Mouse (Mus musculus) bone marrow, adult 2 months (tissue): Measurements from ENCODE around the gene 2900026A02Rik. TPM values are rescaled to one million over a fixed set of nuclear protein-coding genes. Genes with fewer than 3 reads are reported as not detected.

Source experiments
- H3K27ac ChIP-seq: fragments of 200-500 bp; 2 replicates; pipeline ENCODE4 v1.5.1; 2012; ENCODE audit warnings: low read depth, mild to moderate bottlenecking, control low read depth, inconsistent platforms, low read length; ENCODE audit not compliant: control insufficient read depth, poor library complexity, insufficient read depth
- H3K4me1 ChIP-seq: fragments of 200-500 bp; 2 replicates; pipeline ENCODE4 v1.6.1; 2011; ENCODE audit warnings: low read length; ENCODE audit not compliant: control insufficient read depth, insufficient read depth
- H3K4me3 ChIP-seq: fragments of 200-500 bp; replicated peaks from 2 replicates; pipeline ENCODE3; 2011; ENCODE audit warnings: mild to moderate bottlenecking, low read depth, low read length, control low read depth; ENCODE audit not compliant: control insufficient read depth
- CTCF ChIP-seq: fragments of 200-500 bp; IDR thresholded peaks from 2 replicates; pipeline ENCODE4 v1.5.1; 2011; ENCODE audit warnings: low read length, control low read depth; ENCODE audit not compliant: control insufficient read depth, insufficient read depth
- POLR2A ChIP-seq: fragments of 200-500 bp; IDR thresholded peaks from 2 replicates; pipeline ENCODE4 v1.6.1; 2011; ENCODE audit warnings: low read depth, mild to moderate bottlenecking, control low read depth, low read length, borderline replicate concordance; ENCODE audit not compliant: control insufficient read depth
- WGBS: fragments of 180-500 bp; shearing (Covaris S2); methylation state at CpG from one replicate; pipeline ENCODE4 v1.1.7; 2018; 5-methylcytosine and 5-hydroxymethylcytosine counted together
- polyA plus RNA-seq: library from polyadenylated mRNA; stranded (reverse); fragments of >200 nt; gene quantifications from 2 replicates; pipeline ENCODE4 v1.2.4, GENCODE M21; 2011; ENCODE audit warnings: low replicate concordance; ENCODE audit not compliant: missing spikeins, insufficient read depth, insufficient read length

The 2900026A02Rik gene
- polyA plus RNA-seq, 1 experiment: 4.1 TPM

DNA sequence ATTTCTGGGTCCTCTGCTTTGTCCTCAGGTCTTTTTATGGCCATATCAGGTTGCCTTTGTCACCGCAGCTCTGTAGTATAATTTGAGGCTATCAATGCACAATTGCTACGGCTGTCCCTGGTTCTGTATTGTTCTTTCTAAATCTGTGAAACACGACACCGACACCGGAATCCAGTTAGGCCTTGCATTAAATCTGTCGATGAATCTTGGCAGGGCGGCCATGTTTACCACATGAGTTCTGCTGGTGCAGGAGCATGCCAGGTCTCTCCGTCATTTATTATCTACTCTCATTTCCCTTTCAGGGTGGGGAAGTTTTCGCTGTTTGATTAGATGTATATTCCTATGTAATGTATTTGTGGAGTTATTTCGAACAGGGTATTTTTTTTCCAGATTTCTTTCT, 97.3 kb downstream of the 2900026A02Rik start:
- TF ChIP-seq CTCF: no peak
- TF ChIP-seq POLR2A: no peak
- peaks cover 9% of the 10 kb centered on the region for H3K4me1 ChIP-seq
- WGBS: 85% methylated on average over 10 of the region's 10 CpGs
- no peak overlapping the region for H3K4me3 ChIP-seq
- no peak overlapping the region for H3K27ac ChIP-seq

DNA sequence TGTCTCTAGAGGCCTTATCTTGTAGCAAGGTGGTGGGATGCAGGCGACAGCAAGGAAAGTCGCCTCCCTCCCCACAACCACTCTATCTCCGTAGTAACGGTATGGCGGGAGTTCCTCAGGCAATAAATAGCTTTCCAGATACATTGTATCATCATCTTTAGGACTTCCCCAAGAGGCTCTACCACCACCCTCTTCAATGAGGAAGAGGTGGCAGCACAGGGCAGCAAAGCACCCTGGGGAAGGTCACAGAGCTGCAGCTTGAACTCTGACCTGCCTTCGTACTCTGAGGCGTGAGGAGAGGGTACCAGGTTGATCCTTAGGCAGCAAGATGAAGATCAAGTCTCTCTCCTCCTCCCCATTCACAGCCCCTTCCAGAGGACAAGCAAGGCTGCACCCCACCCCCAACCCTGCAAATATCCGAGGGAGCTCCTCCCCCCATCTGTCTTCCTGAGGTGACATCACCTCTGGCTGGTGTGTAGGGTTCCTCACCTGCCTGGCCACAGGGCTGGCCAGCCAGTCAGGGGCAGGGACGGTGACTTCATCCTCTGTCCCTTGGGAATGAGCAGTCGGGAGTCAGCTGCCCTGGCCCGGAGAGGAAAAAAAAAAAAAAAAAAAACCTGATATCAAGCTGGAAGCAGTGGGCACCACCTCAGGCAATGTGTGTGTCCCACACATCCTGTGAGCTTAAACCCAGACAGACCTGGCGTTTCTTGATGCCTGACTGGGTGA, 98.5 kb downstream of the 2900026A02Rik start:
- WGBS: 41% methylated on average over 12 of the region's 12 CpGs
- peaks cover 9% of the 10 kb centered on the region for H3K4me1 ChIP-seq
- TF ChIP-seq CTCF (no peak), POLR2A (no peak)
- no peak overlapping the region for H3K4me3 ChIP-seq
- H3K27ac ChIP-seq: no peak overlapping the region

DNA sequence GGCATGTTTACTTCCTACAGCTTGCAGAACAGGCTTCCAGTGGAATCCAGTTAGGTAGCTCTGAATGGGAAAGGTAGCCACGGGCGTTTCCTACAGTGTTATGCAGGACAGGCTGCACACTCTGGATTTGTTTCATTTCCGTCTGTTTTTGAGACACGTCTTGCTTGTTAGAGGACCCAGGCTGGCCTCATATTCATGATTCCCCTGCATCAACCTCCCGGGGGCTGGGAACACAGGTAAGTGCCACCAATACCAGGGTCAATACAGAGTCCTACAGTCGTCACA, 99.5 kb downstream of the 2900026A02Rik start:
- Histone ChIP-seq H3K27ac (no peak overlapping the region), H3K4me3 (no peak overlapping the region), H3K4me1 (peaks cover 9% of the 10 kb centered on the region)
- TF ChIP-seq CTCF (no peak), POLR2A (no peak)
- 82% methylated on average over 6 of the region's 6 CpGs for WGBS

DNA sequence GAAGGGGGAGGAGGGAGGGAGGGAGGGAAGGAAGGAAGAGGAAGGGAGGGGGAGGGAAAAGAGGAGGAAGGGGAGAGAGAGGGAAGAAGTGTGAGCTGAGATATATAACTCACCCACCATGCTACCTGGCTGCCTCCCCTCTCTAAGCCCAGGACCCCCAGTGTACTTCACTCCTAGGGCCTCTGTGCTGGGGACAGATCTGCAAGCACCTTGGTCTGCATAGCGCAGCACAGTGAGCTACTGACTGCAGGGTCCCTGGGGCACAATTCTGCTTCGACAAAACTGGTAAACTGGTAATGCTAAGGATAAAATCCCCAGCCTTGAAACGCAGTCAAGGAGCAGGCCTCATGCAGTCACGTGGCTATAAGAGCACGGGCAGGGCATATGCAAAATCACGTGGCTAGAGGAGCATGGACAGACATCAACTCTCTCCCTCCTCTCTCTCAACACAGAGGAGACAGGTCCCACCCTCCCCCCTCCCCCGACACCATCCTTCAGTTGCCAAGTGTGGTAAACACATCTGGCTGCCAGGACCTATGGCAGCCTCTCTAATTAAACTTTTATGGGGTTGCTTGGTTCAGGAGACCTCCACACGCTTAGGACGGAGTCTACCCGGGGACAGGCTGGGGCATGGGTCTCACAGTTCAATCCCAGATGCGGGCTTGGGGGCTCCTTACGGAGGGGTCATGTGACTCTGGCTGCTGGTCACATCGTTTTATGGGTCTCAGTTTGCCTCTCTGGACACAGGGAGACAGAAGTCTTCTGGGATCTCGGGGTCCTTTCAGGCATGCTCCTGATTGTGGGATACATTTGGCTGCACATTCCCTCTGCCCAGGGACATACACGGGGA, 100.1 kb downstream of the 2900026A02Rik start:
- no peak for TF ChIP-seq POLR2A
- no peak for TF ChIP-seq CTCF
- WGBS: 58% methylated on average over 15 of the region's 15 CpGs
- Histone ChIP-seq H3K4me1 (peaks cover 9% of the 10 kb centered on the region), H3K27ac (no peak overlapping the region), H3K4me3 (no peak overlapping the region)

DNA sequence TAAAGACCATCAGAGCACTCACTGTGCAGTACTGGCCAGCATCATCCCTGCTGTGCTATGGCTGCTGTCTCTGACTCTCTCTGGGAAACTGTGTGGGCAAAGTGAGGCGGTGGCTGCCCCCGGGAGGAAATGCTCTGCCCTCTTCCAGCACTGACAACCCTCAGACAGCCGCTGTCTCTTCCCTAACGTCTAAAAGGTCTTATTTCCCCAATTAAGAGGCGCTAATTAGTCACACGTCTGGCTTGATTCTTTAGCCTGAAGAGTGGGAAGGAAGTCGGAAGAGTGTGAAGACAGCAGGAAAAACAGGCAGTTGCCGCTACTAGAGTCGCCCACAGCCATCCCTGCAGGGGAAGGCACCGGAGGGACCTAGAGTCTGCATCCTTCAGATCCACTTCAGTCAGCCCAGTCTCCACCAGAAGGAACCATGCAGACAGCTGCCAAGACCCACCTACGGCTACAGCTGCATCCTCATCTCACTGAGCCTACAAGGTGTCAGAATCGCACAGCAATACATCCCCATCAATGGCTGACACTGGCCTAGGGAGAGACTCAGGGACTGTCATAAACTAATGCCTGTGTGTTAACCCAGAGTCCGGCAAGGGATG, 101.1 kb downstream of the 2900026A02Rik start:
- H3K4me1 ChIP-seq: peaks cover 9% of the 10 kb centered on the region
- TF ChIP-seq CTCF (no peak), POLR2A (no peak)
- 9% methylated on average over 13 of the region's 13 CpGs for WGBS
- peak overlapping the region; percentile 46 for H3K27ac ChIP-seq
- peak overlapping the region; percentile 7 for H3K4me3 ChIP-seq

DNA sequence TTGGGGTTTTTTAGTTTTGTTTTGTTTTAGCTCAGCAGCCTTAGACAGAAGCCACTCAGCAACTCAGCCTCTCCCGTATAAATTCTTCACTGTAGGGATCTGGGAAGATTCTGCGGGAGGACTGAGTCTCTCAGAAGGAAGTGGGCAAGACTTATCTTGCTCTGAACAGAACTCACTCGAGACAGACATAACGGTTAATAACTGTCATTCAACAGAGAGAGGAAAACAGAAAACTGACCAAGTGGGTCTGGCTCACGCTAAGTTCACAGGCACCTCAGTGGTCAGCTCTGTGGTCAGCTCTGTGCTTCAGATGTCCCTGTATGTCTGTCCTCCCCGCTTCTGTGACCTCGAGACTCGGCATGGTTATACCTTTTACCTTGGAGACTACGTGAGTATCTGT, 101.7 kb downstream of the 2900026A02Rik start:
- WGBS: 3% methylated on average over 9 of the region's 9 CpGs
- H3K4me1 ChIP-seq: peaks cover 12% of the 10 kb centered on the region
- peak overlapping the region; percentile 46 for H3K27ac ChIP-seq
- TF ChIP-seq CTCF (no peak), POLR2A (no peak)
- H3K4me3 ChIP-seq: peak overlapping the region; percentile 22

DNA sequence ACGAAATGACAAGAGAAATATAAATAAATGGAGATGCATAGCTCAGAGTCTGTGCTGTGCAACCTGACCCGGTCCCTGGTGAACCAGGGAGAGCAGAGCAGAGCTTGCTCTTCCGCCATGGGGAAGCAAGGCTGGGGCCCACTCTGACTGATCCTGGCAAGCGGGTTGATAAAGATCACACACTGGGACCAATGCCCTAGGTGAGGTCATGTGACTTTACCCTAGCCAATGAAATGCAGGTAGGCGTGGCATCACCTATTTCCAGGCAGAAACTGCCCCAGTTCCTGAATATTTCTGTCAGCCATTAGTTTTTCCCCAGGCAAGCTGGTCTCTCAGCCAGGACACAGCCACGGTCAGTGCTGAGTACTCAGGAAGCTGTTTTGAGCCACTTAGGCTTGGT, 102.3 kb downstream of the 2900026A02Rik start:
- Histone ChIP-seq H3K4me3 (peak overlapping the region; percentile 2), H3K27ac (no peak overlapping the region), H3K4me1 (peaks cover 13% of the 10 kb centered on the region)
- TF ChIP-seq CTCF (no peak), POLR2A (no peak)
- WGBS: 26% methylated on average over 6 of the region's 6 CpGs

DNA sequence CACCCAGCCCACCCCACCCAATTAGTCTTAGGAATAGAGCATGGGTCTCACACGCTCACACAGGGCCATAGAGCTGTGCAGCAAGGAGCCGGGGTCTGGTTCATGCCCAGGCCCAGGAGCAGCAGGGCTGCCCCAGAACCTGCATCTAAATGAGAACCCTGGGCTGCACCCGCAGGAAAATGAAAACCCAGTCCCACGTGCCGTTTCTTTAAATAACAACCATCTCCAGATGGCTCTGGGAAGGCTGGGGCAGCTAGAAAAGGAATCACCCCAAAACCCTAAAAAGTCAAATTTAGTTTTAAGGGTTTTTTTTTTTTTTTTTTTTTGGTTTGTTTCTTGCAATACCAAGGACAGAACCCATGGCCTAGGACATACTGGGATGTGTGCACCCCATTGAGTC, 103.7 kb downstream of the 2900026A02Rik start:
- WGBS: 88% methylated on average over 5 of the region's 5 CpGs
- no peak overlapping the region for H3K4me3 ChIP-seq
- H3K27ac ChIP-seq: no peak overlapping the region
- TF ChIP-seq POLR2A (no peak), CTCF (no peak)
- peaks cover 15% of the 10 kb centered on the region for H3K4me1 ChIP-seq
